Mouse (Mus musculus) hindbrain, embryonic 10.5 days (tissue): ENCODE measurements around the gene Olfr550. TPM values are rescaled to one million over a fixed set of nuclear protein-coding genes. Genes with fewer than 3 reads are reported as not detected.
"Not testable (repeated sequence)": the region's sequence is repeated elsewhere in the genome, so short reads cannot be mapped to it uniquely, and the experiment has no call there.

Experiments used
- DNase-seq: peaks from one replicate; pipeline ENCODE4 v3.0.0-alpha.2; 2017; ENCODE audit warnings: low spot score
- H3K27ac ChIP-seq: fragments of 300-500 bp; sonication (generic); 2 replicates; pipeline ENCODE4 v1.5.1; 2016; ENCODE audit warnings: mild to moderate bottlenecking, moderate library complexity
- H3K27me3 ChIP-seq: fragments of 300-500 bp; sonication (generic); 2 replicates; pipeline ENCODE4 v1.6.1; 2016; ENCODE audit warnings: mild to moderate bottlenecking; ENCODE audit not compliant: poor library complexity, insufficient read depth, severe bottlenecking
- H3K36me3 ChIP-seq: fragments of 300-500 bp; sonication (generic); 2 replicates; pipeline ENCODE4 v1.6.1; 2016; ENCODE audit warnings: mild to moderate bottlenecking, moderate library complexity
- H3K4me1 ChIP-seq: fragments of 300-500 bp; sonication (generic); replicated peaks from 2 replicates; pipeline ENCODE4 v1.6.1; 2016; ENCODE audit warnings: mild to moderate bottlenecking
- H3K4me3 ChIP-seq: fragments of 300-500 bp; sonication (generic); 2 replicates; pipeline ENCODE4 v1.5.1; 2016; ENCODE audit warnings: mild to moderate bottlenecking, moderate library complexity
- H3K9me3 ChIP-seq: fragments of 300-500 bp; sonication (generic); 2 replicates; pipeline ENCODE4 v1.6.1; 2016; ENCODE audit warnings: mild to moderate bottlenecking, moderate library complexity
- WGBS: fragments of 180-500 bp; shearing (Covaris S2); methylation state at CpG from one replicate; pipeline ENCODE4 v1.1.7; 2016; 5-methylcytosine and 5-hydroxymethylcytosine counted together
- polyA plus RNA-seq: library from polyadenylated mRNA; unstranded; fragments of >200 nt; fragmentation: Nextera tagmentation; extraction: Ambion mirVana; gene quantifications from 2 replicates; pipeline ENCODE4 v1.2.1, GENCODE M21; 2016

Gene Olfr550
- polyA plus RNA-seq, 1 experiment from 2014 or later: not detected

GRCm38 (mm10) chr7:102597378-102598031 is 26.3 kb downstream of the Olfr550 start, which contains the start of gene Olfr552:
TSS of gene Olfr552 (plus strand) at chr7:102597770.
- Histone ChIP-seq H3K9me3 (no peaks in the 10 kb centered on the region), H3K4me1 (no peaks in the 10 kb centered on the region), H3K27ac (no peak within 1 kb of the TSS), H3K4me3 (no peak within 1 kb of the TSS), H3K36me3 (no peaks in the 10 kb centered on the region), H3K27me3 (no peaks in the 10 kb centered on the region)
- DNase-seq: no peak
- WGBS: 68% methylated on average over 1 of the region's 1 CpGs

- Histone ChIP-seq H3K4me1 (no peaks in the 10 kb centered on the region), H3K27me3 (no peaks in the 10 kb centered on the region), H3K27ac (no peak within 1 kb of the TSS), H3K36me3 (no peaks in the 10 kb centered on the region), H3K4me3 (no peak within 1 kb of the TSS), H3K9me3 (no peaks in the 10 kb centered on the region)
- DNase-seq: no peak
Observed at GRCm38 (mm10) chr7:102618118-102618517, 46.9 kb downstream of the Olfr550 start, which contains the start of gene Olfr553. TSS of gene Olfr553 (minus strand) at chr7:102618218.

GRCm38 (mm10) chr7:102619608-102620007 is 48.4 kb downstream of the Olfr550 start:
- WGBS: 77% methylated on average over 5 of the region's 5 CpGs
- H3K27me3 ChIP-seq: no peaks in the 10 kb centered on the region
- no peak overlapping the region for H3K4me3 ChIP-seq
- no peaks in the 10 kb centered on the region for H3K4me1 ChIP-seq
- H3K36me3 ChIP-seq: no peaks in the 10 kb centered on the region
- no peak for DNase-seq
- no peaks in the 10 kb centered on the region for H3K9me3 ChIP-seq
- H3K27ac ChIP-seq: no peak overlapping the region

GRCm38 (mm10) chr7:102620368-102620767 is 49.1 kb downstream of the Olfr550 start:
- not testable (repeated sequence) for H3K4me3 ChIP-seq, H3K9me3 ChIP-seq, H3K36me3 ChIP-seq, H3K27me3 ChIP-seq, H3K27ac ChIP-seq, DNase-seq, H3K4me1 ChIP-seq
- WGBS: 86% methylated on average over 19 of the region's 19 CpGs

Other genes starting within 250 kb of the Olfr550 start
- 213 and 259 TPM in 2 replicates for gene Rrm1, start 129.7 kb upstream of the Olfr550 start, polyA plus RNA-seq
- gene Olfr543, start 89.8 kb upstream of the Olfr550 start, polyA plus RNA-seq: 0.40 and 0.67 TPM in 2 replicates
- 0.06 and 0.10 TPM in 2 replicates for gene Olfr544, start 83.1 kb upstream of the Olfr550 start, polyA plus RNA-seq
- gene Olfr545, start 71.9 kb upstream of the Olfr550 start, polyA plus RNA-seq: 0.11 and 0.29 TPM in 2 replicates
- gene Olfr547, start 36.7 kb upstream of the Olfr550 start, polyA plus RNA-seq: not detected in 2 replicates
- not detected in 2 replicates for gene Olfr548-ps1, start 30.5 kb upstream of the Olfr550 start, polyA plus RNA-seq
- gene Olfr549, start 21.6 kb upstream of the Olfr550 start, polyA plus RNA-seq: not detected in 2 replicates
- gene Trim21, start 6.0 kb upstream of the Olfr550 start, polyA plus RNA-seq: 0.37 and 0.42 TPM in 2 replicates
- not detected in 2 replicates for gene Olfr551, start 20.4 kb downstream of the Olfr550 start, polyA plus RNA-seq
- gene Olfr552, start 26.3 kb downstream of the Olfr550 start, polyA plus RNA-seq: not detected in 2 replicates
- not detected in 2 replicates for gene Olfr553, start 46.8 kb downstream of the Olfr550 start, polyA plus RNA-seq
- gene Olfr554, start 67.0 kb downstream of the Olfr550 start, polyA plus RNA-seq: not detected in 2 replicates
- gene Olfr555, start 87.4 kb downstream of the Olfr550 start, polyA plus RNA-seq: not detected in 2 replicates
- not detected in 2 replicates for gene Olfr556, start 93.5 kb downstream of the Olfr550 start, polyA plus RNA-seq
- 9.6 and 9.9 TPM in 2 replicates for gene Trim68, start 115.9 kb downstream of the Olfr550 start, polyA plus RNA-seq
- not detected in 2 replicates for gene Olfr557, start 124.5 kb downstream of the Olfr550 start, polyA plus RNA-seq
- 0.06 and 0.10 TPM in 2 replicates for gene Olfr558, start 130.8 kb downstream of the Olfr550 start, polyA plus RNA-seq
- not detected in 2 replicates for gene Olfr33, start 147.6 kb downstream of the Olfr550 start, polyA plus RNA-seq
- gene Olfr559, start 156.0 kb downstream of the Olfr550 start, polyA plus RNA-seq: not detected in 2 replicates
- not detected in 2 replicates for gene Olfr560, start 187.9 kb downstream of the Olfr550 start, polyA plus RNA-seq
- gene Olfr78, start 188.0 kb downstream of the Olfr550 start, polyA plus RNA-seq: 0.07 TPM in 1 of 2 replicates, not detected in the other
- 0.24 TPM in 1 of 2 replicates, not detected in the other for gene Olfr561, start 199.8 kb downstream of the Olfr550 start, polyA plus RNA-seq
- not detected in 2 replicates for gene Olfr564, start 232.0 kb downstream of the Olfr550 start, polyA plus RNA-seq